Mouse (Mus musculus) liver, adult (tissue): Measurements from ENCODE around the gene Plxdc1.

Source experiments
- GATA4 ChIP-seq: IDR thresholded peaks from 2 replicates; pipeline ENCODE4 v1.6.1; 2014; ENCODE audit warnings: mild to moderate bottlenecking, low read length; ENCODE audit not compliant: insufficient replicate concordance

Plxdc1 gene

DNA sequence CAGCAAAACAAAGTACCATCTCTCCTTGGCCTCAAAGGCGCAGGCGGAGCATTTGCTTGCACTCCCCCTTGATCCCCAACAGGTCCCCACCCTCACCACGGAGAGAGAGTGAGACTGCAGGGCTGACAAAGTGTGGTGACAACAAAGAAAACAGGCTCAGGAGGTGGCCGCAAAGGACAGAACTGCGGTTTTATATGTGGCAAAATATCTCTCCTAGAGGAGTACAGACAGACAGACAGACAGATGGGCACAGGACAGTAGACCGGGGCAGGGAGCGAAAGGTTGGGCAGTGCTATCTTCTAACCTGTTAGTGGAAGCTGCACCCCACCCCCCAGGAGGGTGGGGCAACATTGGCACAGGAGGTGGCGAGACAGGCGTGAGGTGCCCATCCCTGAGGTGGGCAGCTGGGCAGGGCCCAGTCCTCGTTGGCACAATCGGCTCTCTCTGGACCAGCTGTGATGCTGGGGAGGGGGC, 15.1 kb upstream of the Plxdc1 start:
- TF ChIP-seq GATA4: no peak

DNA sequence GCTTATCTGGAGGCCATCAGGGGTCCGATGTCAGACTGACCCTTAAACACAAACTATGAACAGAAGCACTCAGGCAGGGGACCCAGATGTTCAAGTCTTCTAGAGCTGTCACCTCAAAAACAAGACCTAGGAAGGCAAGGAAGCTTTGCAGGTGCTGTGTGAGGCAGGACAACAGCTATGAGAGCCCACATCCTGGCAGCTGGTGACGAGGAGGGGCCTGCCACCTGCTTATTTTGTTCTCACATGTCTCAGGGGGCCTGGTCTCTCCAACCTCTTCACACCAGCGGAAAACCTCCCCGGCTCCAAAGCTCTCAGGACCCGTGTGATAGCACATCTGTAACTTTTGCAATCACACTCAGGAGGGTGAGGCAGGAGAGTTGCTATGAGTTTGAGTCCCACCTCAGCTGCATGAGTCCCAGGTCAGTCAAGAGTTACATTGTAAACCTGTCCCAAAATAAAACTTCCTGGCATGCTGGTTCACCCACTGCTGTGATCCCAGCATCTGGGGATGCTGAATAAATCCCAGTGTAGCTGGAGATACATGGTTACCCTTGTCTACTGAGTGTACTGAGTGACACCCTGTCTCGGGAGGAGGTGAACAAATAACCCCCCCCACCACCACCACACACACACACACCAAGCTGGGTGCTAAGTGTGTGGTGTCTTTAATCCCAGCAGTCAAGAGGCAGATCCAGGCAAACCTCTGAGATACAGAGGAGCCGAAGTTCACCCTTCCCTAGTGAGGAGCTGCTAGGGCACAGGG, 14.3 kb upstream of the Plxdc1 start:
- no peak for TF ChIP-seq GATA4

DNA sequence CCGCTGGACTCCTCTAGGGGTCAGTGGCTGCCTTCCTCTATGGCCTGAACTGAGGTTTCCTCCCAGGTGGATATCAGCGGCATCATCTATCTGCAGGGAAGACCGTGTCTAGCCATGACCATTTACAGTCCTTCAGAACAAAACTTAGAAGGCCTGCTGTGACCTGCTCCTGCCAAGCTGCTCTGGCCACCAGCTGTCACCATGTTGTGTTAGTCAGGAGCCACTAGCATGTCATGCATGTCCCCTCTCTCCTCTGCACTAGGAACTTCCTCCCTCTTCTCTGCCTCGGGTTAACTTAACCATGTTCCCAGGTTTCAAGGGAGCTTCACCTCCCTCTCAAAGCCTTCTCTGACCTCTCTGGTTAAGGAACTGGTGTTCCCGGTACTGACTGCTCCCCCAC, 13.5 kb upstream of the Plxdc1 start:
- TF ChIP-seq GATA4: no peak

DNA sequence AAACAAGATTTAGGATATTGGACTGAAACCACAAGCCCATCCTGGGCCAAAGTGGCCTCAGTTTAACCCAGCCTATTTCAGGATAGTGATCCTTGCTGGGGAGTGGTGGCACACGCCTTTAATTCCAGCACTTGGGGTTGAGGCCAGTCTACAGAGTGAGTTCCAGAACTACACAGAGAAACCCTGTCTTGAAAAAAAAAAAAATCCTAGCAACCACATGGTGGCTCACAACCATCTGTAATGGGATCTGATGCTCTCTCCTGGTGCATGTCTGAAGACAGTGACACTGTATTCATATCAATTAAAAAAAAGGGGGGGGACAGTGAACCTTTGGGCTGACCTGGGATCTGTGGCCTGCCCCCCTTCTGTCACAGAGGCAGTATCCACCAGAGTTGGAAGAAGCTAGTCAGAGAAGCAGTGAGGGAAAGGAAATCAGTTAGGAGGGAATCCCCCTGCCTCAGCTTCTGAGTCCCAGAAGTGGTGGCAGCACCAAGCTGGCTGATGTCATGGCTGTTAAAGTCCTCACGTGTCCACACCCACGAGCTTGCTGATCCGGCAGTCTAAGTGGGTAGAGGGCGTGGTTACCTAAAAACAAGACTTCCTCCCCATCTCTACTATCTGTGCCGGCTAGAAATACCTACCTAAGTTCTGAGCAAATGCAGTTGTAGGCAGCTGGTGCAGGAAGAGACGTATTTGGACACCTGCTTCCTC, 12.8 kb upstream of the Plxdc1 start:
- TF ChIP-seq GATA4: no peak

DNA sequence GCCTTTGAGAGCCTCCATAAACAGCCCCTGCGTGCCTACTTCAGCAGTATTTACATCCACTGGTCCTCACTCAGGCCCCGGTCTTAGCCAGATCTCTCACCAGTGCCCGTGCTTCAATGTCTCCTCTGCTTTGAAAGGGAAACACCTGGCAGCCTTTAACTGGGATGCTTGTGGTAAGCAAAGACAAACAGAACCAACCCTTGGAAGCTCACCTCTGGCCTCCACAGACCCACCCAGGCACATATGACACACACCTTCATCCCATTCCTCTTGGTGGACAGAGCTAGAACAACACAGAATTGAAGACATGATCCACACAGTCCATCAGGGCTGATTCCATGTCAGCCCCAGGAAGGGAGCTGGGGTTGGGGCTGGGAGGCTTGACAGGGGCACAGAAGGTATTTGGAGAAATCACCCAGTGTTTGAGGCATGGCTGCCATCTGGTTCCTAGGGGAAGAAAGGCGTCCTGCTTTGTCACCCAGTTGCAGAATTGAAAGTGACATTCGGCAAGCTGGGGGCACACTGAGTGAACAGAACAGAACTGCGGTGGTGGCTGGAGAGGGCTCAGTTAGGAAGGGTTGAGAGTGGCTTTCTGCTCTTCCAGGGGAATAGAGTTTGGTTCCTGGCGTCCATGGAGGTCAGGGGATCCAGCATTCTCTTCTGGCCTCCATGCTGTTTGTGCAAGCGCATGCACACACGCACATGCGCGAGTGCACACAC, 12.0 kb upstream of the Plxdc1 start:
- no peak for TF ChIP-seq GATA4

DNA sequence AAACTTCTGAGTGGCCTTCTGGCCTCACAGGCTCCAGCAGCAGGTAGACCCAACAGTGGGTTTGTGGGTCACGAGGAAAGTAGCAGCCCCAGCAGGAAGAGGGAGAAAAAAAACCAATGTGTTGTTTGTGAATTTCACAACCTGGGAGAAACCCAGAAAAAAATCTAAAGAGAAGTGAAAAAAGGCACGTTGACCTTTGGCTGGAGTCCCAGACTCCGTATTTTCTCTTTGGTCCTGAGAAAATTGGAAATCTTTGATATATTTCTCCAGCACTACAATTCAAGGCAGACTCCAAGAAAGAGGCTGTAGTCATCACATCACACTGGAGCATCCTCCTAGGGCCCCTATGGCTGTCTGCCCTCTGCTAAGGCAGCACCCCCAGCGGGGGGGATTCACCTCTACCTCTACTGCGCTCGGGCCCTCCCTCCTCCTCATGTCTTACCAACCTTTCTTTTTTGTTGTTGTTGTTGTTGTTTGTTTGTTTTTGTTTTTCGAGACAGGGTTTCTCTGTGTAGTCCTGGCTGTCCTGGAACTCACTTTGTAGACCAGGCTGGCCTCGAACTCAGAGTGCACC, 11.2 kb upstream of the Plxdc1 start:
- no peak for TF ChIP-seq GATA4

DNA sequence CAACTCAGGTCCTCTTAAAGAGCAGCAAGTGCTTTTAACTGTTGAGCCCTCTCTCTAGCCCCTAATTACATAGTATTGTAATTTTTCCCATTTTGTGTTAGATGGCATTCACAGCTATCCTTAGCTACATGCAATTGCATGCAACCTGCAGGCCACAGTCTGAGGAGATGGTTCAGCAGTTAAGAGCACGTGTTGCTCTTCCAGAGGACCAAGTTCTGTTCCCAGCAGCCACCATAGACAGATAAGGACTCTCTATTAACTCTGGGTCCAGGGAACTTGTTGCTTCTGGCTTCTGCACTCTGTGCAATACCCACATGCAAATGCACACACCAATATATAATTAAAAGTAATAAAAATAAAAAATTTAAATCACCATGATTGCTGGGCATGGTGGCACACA, 10.4 kb upstream of the Plxdc1 start:
- TF ChIP-seq GATA4: no peak

DNA sequence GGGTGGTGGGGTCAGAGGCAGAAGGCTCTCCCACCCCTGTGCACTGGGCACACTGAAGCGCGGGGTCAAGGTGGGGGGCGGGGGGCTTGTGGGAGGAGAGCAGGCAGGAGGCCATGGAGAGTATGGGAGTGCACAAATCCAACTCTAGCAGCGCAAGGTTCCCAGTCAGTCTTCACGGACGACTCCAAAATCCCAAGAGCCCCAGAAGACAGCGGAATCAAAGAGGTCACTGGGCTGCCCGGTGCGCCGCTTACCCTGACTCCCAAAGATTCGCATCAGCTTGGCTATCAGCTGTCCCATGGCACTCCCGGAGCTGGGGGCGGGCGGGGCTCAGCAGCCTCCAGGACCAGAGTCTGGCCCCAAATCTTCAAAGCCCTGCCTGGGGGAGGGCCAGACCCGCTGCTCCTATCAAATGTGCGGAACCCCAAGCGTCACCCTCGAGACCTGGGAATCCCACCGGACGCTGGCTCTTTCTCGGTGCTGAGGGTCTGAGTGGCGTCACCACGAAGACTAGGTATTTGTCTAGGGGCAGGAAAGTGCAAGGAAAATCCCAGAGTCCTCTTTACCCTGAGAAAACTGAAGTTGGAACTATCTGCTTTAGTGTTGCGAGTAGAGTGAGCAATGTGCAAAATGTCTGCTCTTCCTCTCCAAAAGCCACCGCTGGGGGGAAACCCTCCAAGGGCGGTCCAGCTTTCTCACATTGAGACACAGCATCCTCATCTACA, 9.5 kb upstream of the Plxdc1 start, which contains the start of gene Arl5c:
Gene Arl5c, minus strand, starts transcription at position 618 of the 725 bp plus-strand sequence.
- TF ChIP-seq GATA4: no peak

DNA sequence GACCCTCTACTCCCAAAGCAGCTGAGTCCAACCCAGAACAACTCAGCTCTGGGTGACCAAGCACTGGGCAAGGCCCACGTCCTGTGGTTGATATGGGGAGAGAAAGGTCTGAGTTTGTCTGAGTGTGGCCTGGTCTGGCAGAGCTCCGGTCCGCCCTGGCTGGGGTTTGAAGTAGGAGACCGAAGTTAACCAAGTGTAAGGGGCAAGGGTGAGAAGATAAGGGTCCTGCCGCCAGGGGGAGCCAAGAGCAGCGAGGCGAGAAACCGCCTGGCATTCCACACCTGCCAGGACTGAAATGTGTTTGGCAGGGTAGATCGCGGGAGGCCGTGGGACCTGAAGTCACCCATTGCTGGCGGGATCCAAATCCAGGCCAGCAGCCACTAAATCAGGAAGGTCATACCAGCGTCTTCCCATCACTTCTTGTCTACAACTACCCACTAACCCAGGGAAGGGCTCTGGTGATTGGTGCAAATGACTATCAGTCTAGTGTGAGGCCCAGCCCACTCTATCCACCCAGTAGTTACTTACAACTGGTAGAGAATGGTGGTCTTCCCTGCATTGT, 8.4 kb upstream of the Plxdc1 start:
- peak; percentile 94; the same call in 1 of the 2 replicates for TF ChIP-seq GATA4

DNA sequence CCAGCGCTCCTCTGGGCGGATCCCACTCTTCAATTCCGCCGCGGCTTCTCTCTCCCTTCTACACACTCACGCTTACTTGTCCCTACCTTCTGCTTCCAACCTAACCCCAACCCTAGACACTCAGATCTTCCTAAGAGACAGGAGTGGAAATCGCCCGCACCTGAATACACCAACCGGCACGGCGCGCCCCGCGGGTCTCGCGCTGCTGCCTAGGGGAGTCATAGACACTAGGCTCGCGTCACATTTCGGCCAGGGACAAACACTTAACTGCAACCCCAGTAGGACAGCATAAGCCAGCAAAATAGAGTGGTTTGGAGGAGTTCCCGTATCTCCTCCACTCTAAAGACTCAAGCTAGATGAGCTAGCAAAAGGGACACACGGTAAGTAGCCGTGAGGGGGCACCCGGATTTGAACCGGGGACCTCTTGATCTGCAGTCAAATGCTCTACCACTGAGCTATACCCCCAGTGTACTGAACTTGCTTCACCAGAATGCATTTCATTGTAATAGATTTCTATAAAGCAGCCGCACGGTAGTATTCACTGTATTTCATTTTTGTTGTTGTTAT, 2.4 kb upstream of the Plxdc1 start:
- no peak for TF ChIP-seq GATA4

DNA sequence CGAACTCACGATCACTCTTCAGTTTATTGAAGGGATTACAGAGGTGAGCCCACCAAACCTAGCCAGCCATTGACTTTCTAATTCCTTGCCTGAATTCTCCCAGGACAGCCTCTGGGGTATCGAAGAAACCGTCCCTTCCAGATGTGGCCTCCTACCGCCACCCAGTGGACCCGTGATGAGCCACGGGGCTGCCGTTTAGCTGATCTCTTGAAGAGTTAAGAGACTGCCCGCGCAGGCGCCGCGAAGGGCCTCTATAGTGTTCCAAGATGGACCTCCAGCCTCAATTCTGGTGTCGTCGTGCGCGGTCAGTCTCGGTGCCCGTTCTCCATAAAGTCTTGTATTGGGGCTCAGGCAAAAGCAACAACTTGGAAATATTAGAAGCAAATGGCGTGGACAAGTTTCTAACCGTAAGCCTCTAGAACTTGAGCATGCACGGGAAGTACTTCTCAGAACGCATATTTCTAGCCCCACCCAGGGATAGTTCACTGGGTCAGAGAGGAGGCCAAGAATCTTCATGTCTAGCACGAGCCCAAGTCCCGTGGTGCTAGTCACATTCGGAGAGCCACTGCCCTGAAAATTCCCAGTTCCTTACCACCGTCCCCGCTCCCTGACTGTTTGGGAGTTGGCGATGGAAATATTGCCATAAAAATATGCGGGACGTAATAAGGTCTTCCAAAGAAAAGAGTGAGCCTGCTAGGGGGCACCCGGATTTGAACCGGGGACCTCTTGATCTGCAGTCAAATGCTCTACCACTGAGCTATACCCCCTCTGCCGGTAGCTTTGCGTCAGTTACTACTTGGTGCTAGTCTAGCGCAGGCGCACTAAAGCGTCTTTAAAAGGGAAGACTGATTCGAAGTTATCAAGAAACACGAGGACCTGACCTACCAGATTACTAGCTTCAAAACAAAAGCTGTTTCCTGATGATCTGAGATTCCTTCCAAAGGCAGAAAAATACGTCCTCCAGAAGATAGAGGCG, 1.6 kb upstream of the Plxdc1 start:
- peak; percentile 91 for TF ChIP-seq GATA4

DNA sequence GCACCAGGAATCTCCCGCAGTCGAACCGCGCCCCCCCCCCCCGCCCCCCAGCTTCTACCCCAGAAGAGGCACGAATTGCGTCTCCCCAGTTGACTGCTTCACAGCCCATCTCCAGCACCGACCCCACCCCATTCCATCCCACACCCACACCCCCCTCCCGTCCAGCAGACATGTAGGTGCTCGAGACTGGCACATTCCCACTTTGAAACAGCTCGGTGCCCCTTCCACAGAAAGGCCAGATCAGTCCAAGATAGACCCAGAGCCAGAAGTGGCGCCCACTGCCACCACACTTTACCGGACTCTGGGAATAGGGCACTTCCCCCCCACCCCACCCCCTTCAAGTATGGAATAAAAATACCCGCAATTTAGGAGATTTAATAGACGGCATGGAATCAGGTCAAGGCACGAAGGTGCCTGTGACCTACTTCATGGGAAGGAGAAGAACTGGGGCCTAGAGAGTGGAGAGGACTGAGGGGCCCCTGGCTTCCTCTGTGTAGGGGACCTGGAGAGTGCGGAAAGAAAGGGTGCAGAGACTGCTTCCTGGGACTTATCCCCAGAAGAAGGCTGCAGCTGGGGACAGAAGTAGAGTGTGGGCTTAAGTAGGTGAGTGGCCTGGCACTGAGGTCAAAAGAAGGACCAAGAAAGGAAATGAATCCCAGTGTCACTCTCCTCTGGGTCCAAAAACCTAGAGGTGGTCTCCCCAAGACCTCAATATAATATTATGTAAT, 658 bp upstream of the Plxdc1 start:
- no peak for TF ChIP-seq GATA4
